Mouse (Mus musculus) layer of hippocampus, adult 11-12 months (tissue): Measurements from ENCODE around the gene Meis1.

ENCODE experiments used
- DNase-seq: peaks from one replicate; pipeline ENCODE4 v3.0.0; 2022; ENCODE audit warnings: low spot score

Gene Meis1

DNA sequence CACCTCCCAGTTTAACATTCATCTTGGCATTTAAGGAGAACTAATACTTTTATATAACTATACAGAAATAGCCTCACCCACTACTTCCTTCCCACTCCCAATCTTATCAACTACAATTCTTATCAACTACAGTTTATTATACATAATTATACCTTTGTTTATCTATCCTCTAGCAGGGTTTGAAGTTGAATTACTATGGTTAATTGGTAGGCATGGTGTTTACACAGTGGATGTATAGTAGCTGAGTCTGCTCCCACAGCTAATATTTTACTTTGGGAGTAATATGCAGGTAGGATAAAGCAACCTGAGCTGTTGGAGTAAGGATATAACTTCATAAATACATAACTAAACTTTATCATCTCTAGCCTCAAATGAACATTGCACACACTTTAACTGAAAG, 188.7 kb downstream of the Meis1 start:
- DNase-seq, result no peak
